Mouse (Mus musculus) hindbrain, embryonic 14.5 days (tissue): ENCODE data around the gene Tma7. TPM values are rescaled to one million over a fixed set of nuclear protein-coding genes. Genes with fewer than 3 reads are reported as not detected.

Source experiments
- ATAC-seq: fragments of 200-750 bp; cut with Nextera tagmentation; 2 replicates; pipeline ENCODE4 v1.8.0; 2017; ENCODE audit warnings: moderate number of reproducible peaks, mild to moderate bottlenecking, moderate TSS enrichment, moderate library complexity; ENCODE audit not compliant: low FRiP score
- DNase-seq: peaks from one replicate; pipeline ENCODE4 v3.0.0-alpha.2; 2015; ENCODE audit warnings: low spot score
- H3K27ac ChIP-seq: fragments of 300-500 bp; sonication (generic); 2 replicates; pipeline ENCODE4 v1.5.1; 2014; ENCODE audit warnings: mild to moderate bottlenecking, moderate library complexity
- H3K27me3 ChIP-seq: fragments of 300-500 bp; sonication (generic); 2 replicates; pipeline ENCODE4 v1.6.1; 2014; ENCODE audit warnings: mild to moderate bottlenecking, low read length, mixed read lengths; ENCODE audit not compliant: control insufficient read depth, insufficient read depth
- H3K36me3 ChIP-seq: fragments of 300-500 bp; sonication (generic); replicated peaks from 2 replicates; pipeline ENCODE4 v1.6.1; 2014; ENCODE audit not compliant: control insufficient read depth, insufficient read depth
- H3K4me1 ChIP-seq: fragments of 300-500 bp; sonication (generic); replicated peaks from 2 replicates; pipeline ENCODE4 v1.6.1; 2014; ENCODE audit warnings: antibody characterized with exemption, low read length, mixed read lengths; ENCODE audit not compliant: control insufficient read depth, insufficient read depth
- H3K4me2 ChIP-seq: fragments of 300-500 bp; sonication (generic); replicated peaks from 2 replicates; pipeline ENCODE4 v1.6.1; 2014; ENCODE audit warnings: mild to moderate bottlenecking, moderate library complexity
- H3K4me3 ChIP-seq: fragments of 300-500 bp; sonication (generic); replicated peaks from 2 replicates; pipeline ENCODE4 v1.5.1; 2014; ENCODE audit warnings: mild to moderate bottlenecking, low read length
- H3K9ac ChIP-seq: fragments of 300-500 bp; sonication (generic); 2 replicates; pipeline ENCODE4 v1.6.1; 2014
- H3K9me3 ChIP-seq: fragments of 300-500 bp; sonication (generic); 2 replicates; pipeline ENCODE4 v1.6.1; 2016; ENCODE audit warnings: low read length; ENCODE audit not compliant: control insufficient read depth
- WGBS: fragments of 180-500 bp; shearing (Covaris S2); extraction: QIAGEN DNeasy Blood & Tissue Kit; methylation state at CpG from one replicate; pipeline ENCODE4 v1.1.7; 2014; 5-methylcytosine and 5-hydroxymethylcytosine counted together
- polyA plus RNA-seq: library from polyadenylated mRNA; unstranded; fragments of >200 nt; fragmentation: Nextera tagmentation; extraction: Ambion mirVana; gene quantifications from 2 replicates; pipeline ENCODE4 v1.2.1, GENCODE M21; 2014

Gene Tma7
- polyA plus RNA-seq, result 710 and 800 TPM in 2 replicates

DNA sequence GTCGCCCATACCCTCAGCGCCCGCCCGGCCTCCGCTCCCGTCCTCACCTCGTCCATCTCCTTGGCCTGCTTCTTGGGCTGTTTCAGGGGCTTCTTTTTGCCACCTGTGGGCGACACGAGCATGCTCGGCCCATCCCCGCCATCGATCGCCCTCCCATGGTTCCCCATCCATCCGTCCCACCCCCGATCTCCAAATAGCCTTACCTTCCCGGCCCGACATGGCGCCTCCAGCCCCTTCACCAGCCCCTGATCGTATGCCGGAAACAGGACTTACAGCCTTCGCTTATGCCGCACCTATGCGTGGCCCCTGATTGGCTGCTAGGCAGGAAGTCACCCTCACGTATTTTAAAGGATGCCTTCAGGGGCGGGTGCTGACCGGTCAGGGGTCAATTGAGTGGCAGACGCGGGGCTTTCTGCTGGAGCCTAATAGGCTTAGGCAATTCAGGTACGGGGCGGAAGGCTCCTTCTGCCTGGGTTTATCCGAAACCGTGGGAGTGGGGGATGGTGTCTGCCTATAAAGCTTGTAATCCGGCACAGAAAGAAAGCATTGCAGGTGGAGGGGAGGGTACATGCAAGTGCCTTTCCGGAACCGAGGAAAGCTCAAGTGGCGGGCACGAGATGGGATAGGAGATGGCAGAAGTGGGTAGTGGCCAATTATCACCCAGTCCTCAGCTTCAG, at the start of gene Tma7, which contains the start of gene Ccdc51:
Gene Tma7 (minus strand): TSS at position 464 of the 677 bp plus-strand sequence.
Gene Ccdc51 (plus strand): TSS at position 370 of the 677 bp plus-strand sequence.
- Histone ChIP-seq H3K4me1 (peaks cover 18% of the 10 kb centered on the region), H3K36me3 (peaks cover 24% of the 10 kb centered on the region), H3K4me3 (peak within 1 kb of the TSS; percentile 68), H3K27ac (peak within 1 kb of the TSS; percentile 70), H3K27me3 (no peaks in the 10 kb centered on the region), H3K9ac (peak within 1 kb of the TSS; percentile 82), H3K4me2 (peak within 1 kb of the TSS; percentile 67), H3K9me3 (no peaks in the 10 kb centered on the region)
- ATAC-seq (peak; percentile 96), DNase-seq (peak; percentile 82)
- under 1% methylated on average over 37 of the region's 37 CpGs for WGBS

DNA sequence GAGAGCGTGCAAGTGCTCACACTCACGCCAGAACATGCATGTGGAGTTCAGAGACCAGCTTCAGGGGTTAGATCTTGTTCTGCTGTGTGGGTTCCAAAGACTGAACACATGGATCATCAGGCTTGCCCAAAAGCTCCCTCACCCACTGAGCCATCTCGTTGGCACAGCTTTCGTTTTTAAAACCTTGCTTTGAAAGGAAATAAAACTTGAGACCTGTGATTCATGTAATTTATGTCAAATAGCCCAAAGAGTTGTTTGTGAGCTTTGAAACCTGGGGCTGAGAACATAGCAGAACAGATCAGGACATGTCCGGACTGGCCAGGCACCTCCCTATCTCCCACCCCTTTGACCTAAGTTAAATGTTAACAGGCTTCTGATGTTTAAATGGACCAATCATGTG, 47.7 kb upstream of the Tma7 start:
- no peaks in the 10 kb centered on the region for H3K4me1 ChIP-seq
- no peak overlapping the region for H3K4me3 ChIP-seq
- DNase-seq (no peak), ATAC-seq (no peak)
- no peak overlapping the region for H3K9ac ChIP-seq
- no peaks in the 10 kb centered on the region for H3K27me3 ChIP-seq
- H3K36me3 ChIP-seq, result no peaks in the 10 kb centered on the region
- no peaks in the 10 kb centered on the region for H3K9me3 ChIP-seq
- 90% methylated on average over 5 of the region's 5 CpGs for WGBS
- no peak overlapping the region for H3K27ac ChIP-seq
- no peak overlapping the region for H3K4me2 ChIP-seq

DNA sequence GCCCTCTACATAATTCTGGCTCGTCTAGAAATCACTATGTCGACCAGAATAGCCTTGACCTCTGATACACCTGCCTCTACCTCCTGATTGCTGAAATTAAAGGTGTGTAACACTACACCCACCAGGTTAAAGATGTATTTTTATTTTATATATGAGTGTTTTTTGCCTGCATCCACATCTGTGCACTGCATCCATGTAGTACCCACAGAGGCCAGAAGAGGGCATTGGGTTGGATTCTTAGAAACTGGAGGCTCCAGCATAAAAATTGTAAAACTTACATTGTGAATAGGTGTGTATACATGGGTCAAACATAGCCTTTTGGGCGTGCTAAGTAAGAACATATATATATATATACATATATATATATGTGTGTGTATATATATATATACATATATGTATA, 45.8 kb upstream of the Tma7 start:
- Histone ChIP-seq H3K36me3 (no peaks in the 10 kb centered on the region), H3K4me1 (no peaks in the 10 kb centered on the region), H3K9me3 (no peaks in the 10 kb centered on the region), H3K9ac (no peak overlapping the region), H3K4me3 (no peak overlapping the region), H3K27me3 (no peaks in the 10 kb centered on the region), H3K27ac (no peak overlapping the region), H3K4me2 (no peak overlapping the region)
- 63% methylated on average over 3 of the region's 3 CpGs for WGBS
- DNase-seq, result peak; percentile 48
- no peak for ATAC-seq

DNA sequence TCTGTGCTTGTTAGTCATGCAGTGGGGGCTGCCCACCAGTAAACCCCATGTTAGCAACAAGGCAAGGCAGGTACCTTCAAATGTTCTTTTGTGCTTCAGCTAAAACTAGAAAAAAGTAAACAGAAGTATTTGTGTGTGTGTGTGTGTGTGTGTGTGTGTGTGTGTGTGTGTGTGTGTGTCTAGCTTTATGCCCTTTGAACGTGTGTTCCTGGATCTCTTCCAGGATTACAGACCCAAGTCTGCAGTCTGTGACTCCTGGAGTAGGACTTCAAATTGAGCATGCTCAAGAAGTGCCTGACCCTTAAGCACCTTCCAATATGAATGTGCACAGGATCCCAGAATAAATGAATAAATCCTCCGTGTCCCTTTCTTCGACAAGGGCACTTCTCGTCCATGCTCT, 44.7 kb upstream of the Tma7 start:
- Histone ChIP-seq H3K27me3 (no peaks in the 10 kb centered on the region), H3K36me3 (no peaks in the 10 kb centered on the region), H3K4me2 (no peak overlapping the region), H3K27ac (no peak overlapping the region), H3K4me3 (no peak overlapping the region), H3K4me1 (no peaks in the 10 kb centered on the region), H3K9me3 (no peaks in the 10 kb centered on the region), H3K9ac (no peak overlapping the region)
- ATAC-seq (no peak), DNase-seq (no peak)
- WGBS, result 81% methylated on average over 4 of the region's 4 CpGs

DNA sequence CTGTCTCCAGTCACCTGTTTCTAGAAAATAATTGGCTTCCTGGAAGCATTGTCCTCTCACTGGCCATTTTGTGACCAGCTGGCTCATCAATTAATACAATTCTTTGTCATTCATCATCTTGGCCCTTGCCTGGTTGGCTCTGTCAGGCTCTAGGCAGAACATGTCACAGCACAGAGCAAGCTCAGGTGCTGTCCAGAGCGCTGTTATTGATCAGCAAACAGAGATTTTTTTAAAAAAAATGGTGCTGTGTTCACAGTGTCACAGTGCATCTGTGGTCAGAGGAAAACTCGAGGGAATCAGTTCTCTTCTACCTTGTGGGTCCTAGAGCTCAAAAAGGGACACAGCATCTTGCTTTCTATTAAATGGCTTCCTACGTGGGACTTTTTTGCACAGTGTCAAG, 43.1 kb upstream of the Tma7 start:
- Histone ChIP-seq H3K4me1 (no peaks in the 10 kb centered on the region), H3K27me3 (no peaks in the 10 kb centered on the region), H3K9ac (no peak overlapping the region), H3K36me3 (no peaks in the 10 kb centered on the region), H3K9me3 (no peaks in the 10 kb centered on the region), H3K27ac (no peak overlapping the region), H3K4me3 (no peak overlapping the region), H3K4me2 (no peak overlapping the region)
- whole genome bisulfite sequencing, result 69% methylated on average over 3 of the region's 3 CpGs
- no peak for DNase-seq
- ATAC-seq, result no peak

DNA sequence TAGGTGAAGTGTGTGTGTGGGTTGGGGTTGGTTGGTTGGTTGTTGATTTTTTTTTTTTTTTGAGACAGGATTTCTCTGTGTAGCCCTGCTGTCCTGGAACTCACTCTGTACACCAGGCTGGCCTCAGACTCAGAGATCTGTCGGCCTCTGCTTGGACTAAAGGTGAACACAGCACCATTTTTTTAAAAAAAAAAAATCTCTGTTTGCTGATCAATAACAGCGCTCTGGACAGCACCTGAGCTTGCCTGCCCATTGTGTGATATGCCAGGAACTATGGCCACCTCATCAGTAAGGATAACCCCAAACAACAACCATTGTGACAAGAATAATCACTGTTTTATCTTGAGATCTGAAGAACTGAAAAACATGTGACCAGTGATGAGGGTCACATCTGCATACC, 42.7 kb upstream of the Tma7 start:
- no peak for DNase-seq
- H3K36me3 ChIP-seq, result no peaks in the 10 kb centered on the region
- 84% methylated on average over 2 of the region's 2 CpGs for WGBS
- H3K4me2 ChIP-seq, result no peak overlapping the region
- no peak overlapping the region for H3K4me3 ChIP-seq
- H3K9me3 ChIP-seq, result no peaks in the 10 kb centered on the region
- H3K9ac ChIP-seq, result no peak overlapping the region
- H3K27ac ChIP-seq, result no peak overlapping the region
- no peak for ATAC-seq
- no peaks in the 10 kb centered on the region for H3K27me3 ChIP-seq
- no peaks in the 10 kb centered on the region for H3K4me1 ChIP-seq

DNA sequence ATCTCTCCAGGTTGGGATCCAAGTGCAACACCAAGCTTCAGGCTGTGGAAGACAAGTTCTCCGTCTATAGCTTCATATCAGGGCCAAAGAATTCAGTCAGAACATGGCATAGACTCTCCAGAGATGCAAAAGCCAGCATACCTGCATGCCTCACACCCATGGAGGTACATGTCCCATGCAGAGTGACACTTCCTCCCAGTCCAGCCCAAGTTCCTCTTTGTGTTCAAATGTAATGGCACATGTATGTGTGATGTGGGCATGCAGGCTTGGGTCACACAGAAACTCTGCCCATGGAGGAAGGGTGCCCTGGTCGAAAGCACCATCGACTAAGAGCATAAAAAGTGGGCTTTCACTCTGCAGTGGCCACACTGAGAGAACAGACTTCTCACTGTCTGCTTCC, 41.8 kb upstream of the Tma7 start:
- ATAC-seq (0 out of 2 replicates have a peak, but pooled peaks have one; percentile 3), DNase-seq (no peak)
- Histone ChIP-seq H3K4me1 (no peaks in the 10 kb centered on the region), H3K36me3 (peaks cover 6% of the 10 kb centered on the region), H3K27ac (no peak overlapping the region), H3K4me3 (no peak overlapping the region), H3K9me3 (no peaks in the 10 kb centered on the region), H3K27me3 (no peaks in the 10 kb centered on the region), H3K4me2 (no peak overlapping the region), H3K9ac (no peak overlapping the region)
- 89% methylated on average over 3 of the region's 3 CpGs for WGBS

DNA sequence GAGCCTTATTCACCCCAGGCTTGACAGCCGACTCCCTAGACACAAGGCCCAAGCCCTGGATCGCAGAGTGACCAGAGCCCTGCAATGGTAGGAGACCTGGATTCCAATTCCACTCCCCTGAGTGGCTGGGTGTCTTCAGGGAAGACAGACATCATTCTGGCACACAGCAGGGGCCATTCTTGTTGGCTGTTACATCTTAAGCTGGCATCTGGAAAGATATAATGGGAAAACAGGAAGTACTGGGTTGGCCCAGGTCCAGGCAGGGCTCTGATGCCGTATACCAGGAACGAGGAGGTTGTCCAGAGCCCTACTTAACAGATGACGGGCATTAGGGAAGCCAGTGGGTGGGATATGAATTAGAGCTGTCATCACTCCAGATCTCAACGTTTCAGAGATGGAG, 40.9 kb upstream of the Tma7 start:
- no peak overlapping the region for H3K4me2 ChIP-seq
- H3K4me1 ChIP-seq, result no peaks in the 10 kb centered on the region
- DNase-seq (no peak), ATAC-seq (peak; percentile 17; the same call in 1 of the 2 replicates)
- no peaks in the 10 kb centered on the region for H3K9me3 ChIP-seq
- H3K36me3 ChIP-seq, result peaks cover 15% of the 10 kb centered on the region
- H3K9ac ChIP-seq, result no peak overlapping the region
- no peaks in the 10 kb centered on the region for H3K27me3 ChIP-seq
- H3K4me3 ChIP-seq, result no peak overlapping the region
- H3K27ac ChIP-seq, result no peak overlapping the region
- WGBS, result 57% methylated on average over 6 of the region's 6 CpGs

DNA sequence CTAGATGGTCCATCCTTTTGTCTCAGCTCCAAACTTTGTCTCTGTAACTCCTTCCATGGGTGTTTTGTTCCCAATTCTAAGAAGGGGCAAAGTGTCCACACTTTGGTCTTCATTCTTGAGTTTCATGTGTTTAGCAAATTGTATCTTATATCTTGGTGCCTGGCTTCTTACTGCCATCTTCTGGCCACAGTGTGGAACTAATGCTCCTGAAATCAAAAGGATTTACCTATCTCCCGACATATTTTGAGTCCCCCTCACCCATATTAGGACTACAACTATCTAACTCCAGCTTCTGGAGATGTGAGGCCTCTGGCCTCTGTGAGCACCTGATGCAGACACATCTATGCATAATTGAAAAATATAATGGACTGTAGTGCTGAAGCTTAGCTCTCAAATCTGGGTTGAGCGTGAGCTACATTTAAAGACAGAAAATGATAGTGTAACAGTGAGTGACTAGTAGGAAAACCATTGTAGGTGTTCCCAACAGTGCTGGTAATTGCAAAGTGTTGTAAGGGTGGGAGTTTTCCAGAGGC, 40.2 kb upstream of the Tma7 start:
- H3K9ac ChIP-seq, result no peak overlapping the region
- H3K4me1 ChIP-seq, result no peaks in the 10 kb centered on the region
- no peak overlapping the region for H3K4me3 ChIP-seq
- H3K27me3 ChIP-seq, result no peaks in the 10 kb centered on the region
- no peaks in the 10 kb centered on the region for H3K9me3 ChIP-seq
- no peak overlapping the region for H3K27ac ChIP-seq
- ATAC-seq (no peak), DNase-seq (peak; percentile 65)
- WGBS, result 48% methylated on average over 2 of the region's 2 CpGs
- no peak overlapping the region for H3K4me2 ChIP-seq
- H3K36me3 ChIP-seq, result peaks cover 21% of the 10 kb centered on the region
